ENCODE assay signal across 9 mouse cellular contexts in genomic region chr12:86360696-86361631, GRCm38 (mm10). TPM values are rescaled to one million over a fixed set of nuclear protein-coding genes. Genes with fewer than 3 reads are reported as not detected.
A peak's percentile ranks its signal among the peaks of the same experiment; 100 is the strongest.
DNase-seq lines count a peak whose midpoint lies in the region; ATAC-seq lines count a peak whose summit lies in the region.
"Had no signal": no experiment of that assay in that cellular context is flagged by ENCODE, and none has a peak within 500 bp of the region (broad histone marks: within the 10 kb centered on the region; RNA-seq: fewer than 3 reads in every experiment).

Esrrb (plus strand) TSS chr12:86361117.

- H3K27ac ChIP-seq in forebrain, embryonic 12.5 days, result no peak within 1 kb of the TSS
- no peak within 1 kb of the TSS for H3K27ac ChIP-seq in forebrain, embryonic 15.5 days (replicated peaks)
- H3K27ac ChIP-seq in embryonic facial prominence, embryonic 11.5 days (replicated peaks; ENCODE audit: low read depth, low read length), result no peak within 1 kb of the TSS
- no peak within 1 kb of the TSS; the same call in 1 of the 2 replicates for H3K27ac ChIP-seq in limb, embryonic 15.5 days

- no peak for DNase-seq in embryonic facial prominence, embryonic 11.5 days (ENCODE audit: low spot score)
- DNase-seq in heart, postnatal 10 days, result peak; percentile 79 to 86
- DNase-seq in embryo, embryonic 10 days (ENCODE audit: low spot score), result no peak
- no peak for DNase-seq in left cerebral cortex, postnatal 4 days

- no peaks in the 10 kb centered on the region for H3K9me3 ChIP-seq in forebrain, embryonic 12.5 days
- no peaks in the 10 kb centered on the region for H3K9me3 ChIP-seq in forebrain, embryonic 15.5 days
- no peaks in the 10 kb centered on the region for H3K9me3 ChIP-seq in embryonic facial prominence, embryonic 11.5 days (replicated peaks; ENCODE audit: control insufficient read depth, low read length)
- H3K9me3 ChIP-seq in limb, embryonic 15.5 days, result no peaks in the 10 kb centered on the region

- H3K27me3 ChIP-seq in forebrain, embryonic 12.5 days, result peaks cover 31% of the 10 kb centered on the region
- H3K27me3 ChIP-seq in forebrain, embryonic 15.5 days, result no peaks in the 10 kb centered on the region
- no peaks in the 10 kb centered on the region for H3K27me3 ChIP-seq in embryonic facial prominence, embryonic 11.5 days (ENCODE audit: control insufficient read depth, insufficient read depth, low read length)
- no peaks in the 10 kb centered on the region; the same call in 1 of the 2 replicates for H3K27me3 ChIP-seq in limb, embryonic 15.5 days

- no peaks in the 10 kb centered on the region for H3K36me3 ChIP-seq in forebrain, embryonic 12.5 days (replicated peaks)
- no peaks in the 10 kb centered on the region for H3K36me3 ChIP-seq in forebrain, embryonic 15.5 days
- H3K36me3 ChIP-seq in embryonic facial prominence, embryonic 11.5 days (replicated peaks; ENCODE audit: control insufficient read depth, insufficient read depth, low read depth, low read length), result no peaks in the 10 kb centered on the region
- H3K36me3 ChIP-seq in limb, embryonic 15.5 days, result no peaks in the 10 kb centered on the region

- peaks cover 40% of the 10 kb centered on the region for H3K4me1 ChIP-seq in forebrain, embryonic 12.5 days
- peaks cover 26% of the 10 kb centered on the region for H3K4me1 ChIP-seq in forebrain, embryonic 15.5 days
- no peaks in the 10 kb centered on the region for H3K4me1 ChIP-seq in embryonic facial prominence, embryonic 11.5 days (ENCODE audit: control insufficient read depth, insufficient read depth, low read length)
- H3K4me1 ChIP-seq in limb, embryonic 15.5 days, result peaks cover 45% of the 10 kb centered on the region

- WGBS in forebrain, embryonic 12.5 days, result 30% methylated on average over 22 of the region's 22 CpGs
- WGBS in forebrain, embryonic 15.5 days, result 30% methylated on average over 22 of the region's 22 CpGs
- 31% methylated on average over 22 of the region's 22 CpGs for WGBS in embryonic facial prominence, embryonic 11.5 days
- WGBS in limb, embryonic 15.5 days, result 32% methylated on average over 22 of the region's 22 CpGs

- intact Hi-C loops in heart, postnatal 10 days (cut with DNase I), result no loop called here
- intact Hi-C loops in left cerebral cortex, postnatal 4 days (cut with DNase I), result no loop called here

- 0 out of 2 replicates have a peak within 1 kb of the TSS, but pooled peaks have one; percentile 6 for H3K4me2 ChIP-seq in forebrain, embryonic 12.5 days
- no peak within 1 kb of the TSS for H3K4me2 ChIP-seq in forebrain, embryonic 15.5 days (replicated peaks)
- H3K4me2 ChIP-seq in embryonic facial prominence, embryonic 11.5 days (ENCODE audit: low read depth, low read length), result no peak within 1 kb of the TSS
- H3K4me2 ChIP-seq in limb, embryonic 15.5 days, result peak within 1 kb of the TSS; percentile 10; the same call in 1 of the 2 replicates

- no peak within 1 kb of the TSS for H3K9ac ChIP-seq in forebrain, embryonic 12.5 days
- no peak within 1 kb of the TSS for H3K9ac ChIP-seq in forebrain, embryonic 15.5 days (replicated peaks)
- no peak within 1 kb of the TSS for H3K9ac ChIP-seq in embryonic facial prominence, embryonic 11.5 days (replicated peaks; ENCODE audit: low read length)
- no peak within 1 kb of the TSS for H3K9ac ChIP-seq in limb, embryonic 15.5 days

- H3K4me3 ChIP-seq in forebrain, embryonic 12.5 days (replicated peaks), result no peak within 1 kb of the TSS
- H3K4me3 ChIP-seq in forebrain, embryonic 15.5 days, result no peak within 1 kb of the TSS
- H3K4me3 ChIP-seq in embryonic facial prominence, embryonic 11.5 days (ENCODE audit: low read depth, low read length), result no peak within 1 kb of the TSS
- no peak within 1 kb of the TSS for H3K4me3 ChIP-seq in limb, embryonic 15.5 days

- peak; percentile 30; the same call in 1 of the 2 replicates for ATAC-seq in forebrain, embryonic 12.5 days (ENCODE audit: low FRiP score)
- no peak for ATAC-seq in forebrain, embryonic 15.5 days (replicated peaks)
- ATAC-seq in embryonic facial prominence, embryonic 11.5 days (replicated peaks; ENCODE audit: insufficient number of reproducible peaks, low FRiP score, low TSS enrichment, low read depth), result 0 out of 2 replicates have a peak, but pooled peaks have one; percentile 63
- ATAC-seq in limb, embryonic 15.5 days (ENCODE audit: insufficient number of reproducible peaks, low FRiP score, low TSS enrichment, low read depth), result 0 out of 2 replicates have a peak, but pooled peaks have one; percentile 54
- no peak for ATAC-seq in frontal cortex, adult (ENCODE audit: low TSS enrichment)

RNA-seq across cellular contexts. Expression of gene Esrrb, which starts in this region (rescaled TPM):
- polyA plus RNA-seq in forebrain, embryonic 12.5 days (2016; fragmentation: Nextera tagmentation; extraction: Ambion mirVana), result 0.21 and 0.41 TPM in 2 replicates
- polyA plus RNA-seq in forebrain, embryonic 15.5 days (2015; fragmentation: Nextera tagmentation; extraction: Ambion mirVana), result 0.13 and 0.46 TPM in 2 replicates
- 0.14 and 0.38 TPM in 2 replicates for polyA plus RNA-seq in embryonic facial prominence, embryonic 11.5 days (2014; fragmentation: Nextera tagmentation; extraction: Ambion mirVana)
- 10 to 100 TPM; 11.0 to 15.4 TPM for total RNA-seq in heart, postnatal 10 days (2021)
- 0.67 and 1.2 TPM in 2 replicates for polyA plus RNA-seq in limb, embryonic 15.5 days (2015; fragmentation: Nextera tagmentation; extraction: Ambion mirVana)
- under 1 TPM; 0.08 to 0.70 TPM for total RNA-seq in left cerebral cortex, postnatal 4 days (2021)
- total RNA-seq: neutrophil, adult 5-6 weeks had no signal

Comparison
In these comparisons a context has a peak if more than half of its experiments do, and no peak if none do; other contexts are left out.
1. RNA of gene Esrrb (total RNA-seq): 11.0 to 15.4 TPM in heart, postnatal 10 days; 0.08 to 0.70 TPM in left cerebral cortex, postnatal 4 days; every median in the first group is over 4 times any median in the second.
2. Peak in ATAC-seq and H3K4me2 ChIP-seq in forebrain, embryonic 12.5 days; RNA of the gene not detected or under 1 TPM.
3. Peak in ATAC-seq in embryonic facial prominence, embryonic 11.5 days; RNA of the gene not detected or under 1 TPM.
4. DNase-seq: peak in heart, postnatal 10 days (2 of 2); none in embryonic facial prominence, embryonic 11.5 days (single experiment), embryo, embryonic 10 days (single experiment) and left cerebral cortex, postnatal 4 days (single experiment).